Mouse (Mus musculus) small intestine, adult 2 months (tissue): ENCODE measurements around the gene Kpna2.

Experiments used
- CTCF ChIP-seq: fragments of 200-500 bp; IDR thresholded peaks from 2 replicates; pipeline ENCODE4 v1.5.1; 2012; ENCODE audit warnings: low read depth, mild to moderate bottlenecking, control low read depth, inconsistent platforms, low read length, moderate library complexity, mixed read lengths; ENCODE audit not compliant: insufficient replicate concordance, insufficient read length; ENCODE audit errors: extremely low read depth
- POLR2A ChIP-seq: fragments of 200-500 bp; IDR thresholded peaks from 2 replicates; pipeline ENCODE4 v1.6.1; 2012; ENCODE audit warnings: low read depth, mild to moderate bottlenecking, control low read depth, inconsistent platforms, low read length, moderate library complexity

GRCm38 (mm10) chr11:107016893-107017292 lies 17.6 kb upstream of the Kpna2 start:
- TF ChIP-seq CTCF (no peak), POLR2A (no peak)
